Mouse (Mus musculus): ENCODE data around the gene Ifi27l2b. TPM values are rescaled to one million over a fixed set of nuclear protein-coding genes. Genes with fewer than 3 reads are reported as not detected.

Ifi27l2b gene
- polyA plus RNA-seq, 1 experiment from 2014 or later, result not detected

DNA sequence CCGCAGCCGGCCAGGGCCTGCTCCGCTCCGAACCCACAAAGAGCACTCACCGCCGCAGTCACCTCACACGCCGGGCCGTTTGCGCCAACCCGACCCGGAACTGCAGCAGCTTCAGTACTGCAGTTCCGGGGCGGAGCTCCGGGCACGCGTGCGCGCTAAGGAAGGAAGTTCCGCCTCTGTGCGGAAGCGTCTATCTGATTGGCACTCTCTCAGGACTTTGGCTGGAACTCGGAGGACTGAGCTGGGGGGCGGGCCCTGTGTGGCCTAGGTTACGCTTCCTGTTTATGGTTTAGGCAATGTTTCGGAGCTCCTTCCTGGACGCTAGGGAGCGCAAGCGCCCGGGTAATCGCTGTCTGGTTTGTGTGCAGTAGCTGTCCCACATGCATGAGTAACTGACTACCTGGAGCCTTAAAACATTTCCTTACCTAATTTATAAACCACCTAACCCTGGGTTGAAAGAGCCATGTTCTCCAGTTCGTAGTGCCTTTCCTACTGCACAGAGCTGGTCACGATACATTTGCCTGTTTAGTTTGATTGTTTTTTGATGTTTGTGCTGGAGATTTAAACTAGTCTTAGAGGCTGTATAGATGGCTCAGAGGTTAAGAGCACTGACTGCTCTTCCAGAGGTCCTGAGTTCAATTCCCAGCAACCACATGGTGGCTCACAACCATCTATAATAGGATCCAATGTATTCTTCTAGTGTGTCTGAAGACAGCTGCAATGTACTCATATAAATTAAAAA, 31.1 kb downstream of the Ifi27l2b start, which contains the start of gene Ddx24:
Gene Ddx24 (minus strand): TSS at position 102 of the 742 bp plus-strand sequence.
- 2% methylated on average over 33 of the region's 33 CpGs for WGBS
- H3K27me3 ChIP-seq (ENCODE audit: control insufficient read depth, insufficient read depth, low read length), result no peaks in the 10 kb centered on the region
- ATAC-seq (ENCODE audit: low FRiP score), result peak; percentile 100
- H3K36me3 ChIP-seq (ENCODE audit: control insufficient read depth, insufficient read depth, low read length), result peaks cover 9% of the 10 kb centered on the region; the same call in 1 of the 2 replicates
- peak within 1 kb of the TSS; percentile 80 for H3K4me2 ChIP-seq
- H3K4me3 ChIP-seq (ENCODE audit: low read depth, low read length), result peak within 1 kb of the TSS; percentile 96
- H3K9me3 ChIP-seq (ENCODE audit: control insufficient read depth, low read length), result no peaks in the 10 kb centered on the region
- H3K9ac ChIP-seq (ENCODE audit: low read length), result peak within 1 kb of the TSS; percentile 88
- peaks cover 20% of the 10 kb centered on the region for H3K4me1 ChIP-seq (ENCODE audit: control insufficient read depth, insufficient read depth, low read length)
- DNase-seq (ENCODE audit: low spot score, missing footprints), result peak; percentile 100
- no peak within 1 kb of the TSS for H3K27ac ChIP-seq (ENCODE audit: low read depth, low read length)

DNA sequence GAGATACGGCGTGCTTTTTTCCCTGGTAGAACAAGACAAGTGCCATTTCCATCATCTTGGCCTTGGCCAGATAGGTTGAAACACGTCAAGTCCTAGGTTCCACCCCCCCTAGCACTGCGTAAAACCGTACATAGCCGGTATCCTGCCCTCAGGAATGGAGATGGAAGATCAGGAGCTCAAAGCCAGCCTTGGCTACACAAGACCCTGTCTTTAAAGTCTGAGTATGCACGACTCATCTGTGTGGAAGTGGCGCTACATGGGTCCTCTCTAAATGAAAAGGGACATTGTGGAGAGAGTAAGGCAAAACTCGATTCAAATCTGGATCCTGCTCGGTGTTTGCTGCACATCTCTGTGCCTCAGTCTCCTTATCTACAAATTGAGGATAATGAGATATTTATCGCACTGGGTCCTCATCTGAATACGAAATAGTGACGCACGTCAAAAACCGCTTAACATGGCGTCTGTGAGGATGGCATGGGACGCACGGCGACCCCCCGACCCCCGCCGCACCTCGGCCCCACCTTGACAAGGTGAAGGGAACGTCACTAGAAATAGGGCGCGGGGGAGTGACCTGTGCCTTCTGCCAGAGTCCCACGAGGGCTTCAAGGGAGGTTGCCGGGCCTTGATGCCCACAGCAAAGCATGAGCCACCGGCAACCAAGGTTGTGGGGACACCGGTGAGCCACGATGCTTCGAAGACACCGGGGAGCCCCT, 31.9 kb downstream of the Ifi27l2b start:
- Histone ChIP-seq H3K9me3 (ENCODE audit: control insufficient read depth, low read length) (no peaks in the 10 kb centered on the region), H3K9ac (ENCODE audit: low read length) (peak overlapping the region; percentile 88), H3K4me1 (ENCODE audit: control insufficient read depth, insufficient read depth, low read length) (peaks cover 20% of the 10 kb centered on the region), H3K27ac (ENCODE audit: low read depth, low read length) (no peak overlapping the region), H3K4me3 (ENCODE audit: low read depth, low read length) (peak overlapping the region; percentile 96), H3K27me3 (ENCODE audit: control insufficient read depth, insufficient read depth, low read length) (no peaks in the 10 kb centered on the region), H3K36me3 (ENCODE audit: control insufficient read depth, insufficient read depth, low read length) (peaks cover 9% of the 10 kb centered on the region; the same call in 1 of the 2 replicates), H3K4me2 (peak overlapping the region; percentile 80)
- ATAC-seq (ENCODE audit: low FRiP score) (no peak), DNase-seq (ENCODE audit: low spot score, missing footprints) (no peak)
- 11% methylated on average over 33 of the region's 33 CpGs for whole genome bisulfite sequencing

DNA sequence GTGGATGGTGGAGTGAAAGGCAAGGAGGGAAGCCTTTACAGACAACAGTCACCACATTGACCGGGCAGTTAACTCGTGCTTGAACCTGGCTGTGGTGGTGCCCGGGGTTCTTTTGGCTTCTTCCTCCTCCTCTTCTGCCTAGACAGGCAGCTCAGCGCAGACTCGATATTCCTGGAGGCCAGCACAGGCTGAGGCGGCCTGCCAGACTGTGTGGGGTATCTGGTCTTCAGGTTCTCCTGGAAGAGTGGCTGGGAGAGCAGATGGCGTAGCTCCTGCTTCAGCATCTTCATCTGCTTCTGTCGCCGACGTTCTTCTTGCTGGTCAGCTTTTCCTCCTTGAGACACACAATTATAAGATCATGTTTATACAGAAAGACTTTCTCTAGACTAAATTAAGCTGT, 48.9 kb downstream of the Ifi27l2b start:
- H3K36me3 ChIP-seq (ENCODE audit: control insufficient read depth, insufficient read depth, low read length), result peaks cover 26% of the 10 kb centered on the region
- H3K27me3 ChIP-seq (ENCODE audit: control insufficient read depth, insufficient read depth, low read length), result no peaks in the 10 kb centered on the region
- H3K9me3 ChIP-seq (ENCODE audit: control insufficient read depth, low read length), result no peaks in the 10 kb centered on the region
- no peak overlapping the region for H3K4me2 ChIP-seq
- H3K9ac ChIP-seq (ENCODE audit: low read length), result no peak overlapping the region
- WGBS, result 92% methylated on average over 10 of the region's 10 CpGs
- H3K4me3 ChIP-seq (ENCODE audit: low read depth, low read length), result no peak overlapping the region
- no peaks in the 10 kb centered on the region for H3K4me1 ChIP-seq (ENCODE audit: control insufficient read depth, insufficient read depth, low read length)
- no peak for ATAC-seq (ENCODE audit: low FRiP score)
- H3K27ac ChIP-seq (ENCODE audit: low read depth, low read length), result no peak overlapping the region
- DNase-seq (ENCODE audit: low spot score, missing footprints), result no peak

DNA sequence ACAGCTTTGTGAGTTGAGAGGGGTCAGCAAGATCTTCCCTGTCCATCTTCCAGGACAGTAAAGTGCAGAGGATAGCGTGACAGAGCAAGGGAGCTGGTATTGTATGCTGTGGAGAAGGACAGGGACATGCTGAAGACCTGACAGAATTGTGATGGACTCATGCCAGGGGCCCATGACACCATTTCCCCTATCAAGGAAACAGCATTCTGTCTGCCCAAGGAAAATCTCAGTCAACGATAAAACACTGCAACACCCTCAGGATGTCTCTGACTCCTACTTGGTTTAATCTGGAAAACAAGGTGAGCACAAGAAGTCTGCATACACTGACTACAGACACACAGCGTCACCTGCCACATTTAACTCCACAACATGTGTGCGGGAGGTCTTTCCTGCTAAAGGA, 49.3 kb downstream of the Ifi27l2b start, which contains the start of gene 9330161L09Rik:
Gene 9330161L09Rik (minus strand): TSS at position 101 of the 400 bp plus-strand sequence.
- Histone ChIP-seq H3K9me3 (ENCODE audit: control insufficient read depth, low read length) (no peaks in the 10 kb centered on the region), H3K4me1 (ENCODE audit: control insufficient read depth, insufficient read depth, low read length) (no peaks in the 10 kb centered on the region), H3K9ac (ENCODE audit: low read length) (no peak within 1 kb of the TSS), H3K4me3 (ENCODE audit: low read depth, low read length) (no peak within 1 kb of the TSS), H3K4me2 (no peak within 1 kb of the TSS), H3K27ac (ENCODE audit: low read depth, low read length) (no peak within 1 kb of the TSS), H3K27me3 (ENCODE audit: control insufficient read depth, insufficient read depth, low read length) (no peaks in the 10 kb centered on the region), H3K36me3 (ENCODE audit: control insufficient read depth, insufficient read depth, low read length) (peaks cover 25% of the 10 kb centered on the region)
- ATAC-seq (ENCODE audit: low FRiP score) (no peak), DNase-seq (ENCODE audit: low spot score, missing footprints) (no peak)
- 90% methylated on average over 4 of the region's 4 CpGs for WGBS

DNA sequence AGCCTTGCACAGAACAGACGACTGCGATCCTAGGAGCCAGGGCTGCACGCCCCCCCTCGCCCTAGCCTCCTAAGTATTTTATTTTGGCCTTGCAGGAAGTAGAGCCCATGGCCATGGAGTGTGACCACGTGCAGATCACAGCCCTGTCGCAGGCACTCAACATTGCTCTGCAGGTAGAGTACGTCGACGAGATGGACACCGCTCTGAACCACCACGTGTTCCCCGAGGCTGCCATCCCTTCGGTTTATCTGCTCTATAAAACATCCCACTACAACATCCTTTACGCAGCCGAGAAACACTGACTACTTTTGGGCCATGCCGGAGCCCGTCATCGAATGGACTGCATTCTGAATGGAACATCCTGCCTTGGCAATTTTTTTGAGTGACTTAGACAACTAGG, 52.9 kb downstream of the Ifi27l2b start:
- DNase-seq (ENCODE audit: low spot score, missing footprints), result no peak
- H3K27me3 ChIP-seq (ENCODE audit: control insufficient read depth, insufficient read depth, low read length), result no peaks in the 10 kb centered on the region
- no peak overlapping the region for H3K9ac ChIP-seq (ENCODE audit: low read length)
- H3K4me2 ChIP-seq, result no peak overlapping the region
- H3K4me3 ChIP-seq (ENCODE audit: low read depth, low read length), result no peak overlapping the region
- H3K27ac ChIP-seq (ENCODE audit: low read depth, low read length), result no peak overlapping the region
- H3K36me3 ChIP-seq (ENCODE audit: control insufficient read depth, insufficient read depth, low read length), result peaks cover 17% of the 10 kb centered on the region
- no peak for ATAC-seq (ENCODE audit: low FRiP score)
- 90% methylated on average over 18 of the region's 18 CpGs for WGBS
- no peaks in the 10 kb centered on the region for H3K4me1 ChIP-seq (ENCODE audit: control insufficient read depth, insufficient read depth, low read length)
- H3K9me3 ChIP-seq (ENCODE audit: control insufficient read depth, low read length), result no peaks in the 10 kb centered on the region

Other genes with a start within 250 kb of the Ifi27l2b start
- 2.0 and 2.3 TPM in 2 replicates for gene Prima1, start 215.1 kb downstream of the Ifi27l2b start, polyA plus RNA-seq (2014; fragmentation: Nextera tagmentation; extraction: Ambion mirVana)
- 47.3 and 57.7 TPM in 2 replicates for gene Fam181a, start 146.2 kb downstream of the Ifi27l2b start, polyA plus RNA-seq (2014; fragmentation: Nextera tagmentation; extraction: Ambion mirVana)
- 0.58 and 0.77 TPM in 2 replicates for gene Asb2, start 101.2 kb downstream of the Ifi27l2b start, polyA plus RNA-seq (2014; fragmentation: Nextera tagmentation; extraction: Ambion mirVana)
- 13.9 and 14.1 TPM in 2 replicates for gene Otub2, start 68.5 kb downstream of the Ifi27l2b start, polyA plus RNA-seq (2014; fragmentation: Nextera tagmentation; extraction: Ambion mirVana)
- 0.59 and 0.81 TPM in 2 replicates for gene 9330161L09Rik, start 49.4 kb downstream of the Ifi27l2b start, polyA plus RNA-seq (2014; fragmentation: Nextera tagmentation; extraction: Ambion mirVana)
- gene Ddx24, start 31.4 kb downstream of the Ifi27l2b start, polyA plus RNA-seq (2014; fragmentation: Nextera tagmentation; extraction: Ambion mirVana), result 107 and 114 TPM in 2 replicates
- gene Ifi27, start 23.0 kb downstream of the Ifi27l2b start, polyA plus RNA-seq (2014; fragmentation: Nextera tagmentation; extraction: Ambion mirVana), result 3.7 and 4.1 TPM in 2 replicates
- 2.0 and 2.1 TPM in 2 replicates for gene Ifi27l2a, start 13.5 kb downstream of the Ifi27l2b start, polyA plus RNA-seq (2014; fragmentation: Nextera tagmentation; extraction: Ambion mirVana)
- 3.5 and 4.7 TPM in 2 replicates for gene Ppp4r4, start 75.1 kb upstream of the Ifi27l2b start, polyA plus RNA-seq (2014; fragmentation: Nextera tagmentation; extraction: Ambion mirVana)
- not detected in 2 replicates for gene Serpina10, start 174.2 kb upstream of the Ifi27l2b start, polyA plus RNA-seq (2014; fragmentation: Nextera tagmentation; extraction: Ambion mirVana)
- not detected in 2 replicates for gene Serpina6, start 200.0 kb upstream of the Ifi27l2b start, polyA plus RNA-seq (2014; fragmentation: Nextera tagmentation; extraction: Ambion mirVana)
- gene Serpina16, start 218.9 kb upstream of the Ifi27l2b start, polyA plus RNA-seq (2014; fragmentation: Nextera tagmentation; extraction: Ambion mirVana), result not detected in 2 replicates
- not detected in 2 replicates for gene Serpina1f, start 238.3 kb upstream of the Ifi27l2b start, polyA plus RNA-seq (2014; fragmentation: Nextera tagmentation; extraction: Ambion mirVana)